Mouse (Mus musculus) olfactory bulb, adult 2 months (tissue): ENCODE results near the gene Nup37.

Experiments used
- CTCF ChIP-seq: fragments of 200-500 bp; IDR thresholded peaks from 2 replicates; pipeline ENCODE4 v1.5.1; 2012; ENCODE audit warnings: low read depth, mild to moderate bottlenecking, low read length, moderate library complexity; ENCODE audit not compliant: insufficient read depth
- POLR2A ChIP-seq: fragments of 200-500 bp; IDR thresholded peaks from 2 replicates; pipeline ENCODE4 v1.6.1; 2012; ENCODE audit warnings: mild to moderate bottlenecking, low read depth, low read length, moderate library complexity; ENCODE audit not compliant: insufficient read depth

DNA sequence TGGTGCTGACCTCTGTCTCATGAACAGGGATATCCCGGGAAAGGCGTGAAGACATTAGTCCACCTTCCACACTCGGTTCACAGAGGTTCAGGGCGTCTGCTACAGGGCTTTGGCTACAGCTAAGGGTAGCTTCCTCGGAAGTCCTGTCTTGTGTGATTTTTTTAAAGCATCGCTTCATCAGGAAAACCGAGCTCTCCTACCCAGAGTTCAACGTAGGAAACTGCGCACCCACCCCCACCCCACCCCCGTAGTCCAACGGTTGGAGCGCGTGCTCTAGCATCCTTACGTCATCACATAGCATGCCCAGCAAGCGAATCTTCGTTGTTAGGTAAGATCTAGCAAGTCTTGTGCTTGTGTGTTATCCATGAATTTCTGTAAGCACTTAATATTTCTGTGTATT is 11.2 kb upstream of the Nup37 start:
- TF ChIP-seq CTCF (no peak), POLR2A (no peak)
